Mouse (Mus musculus) CH12.LX (cell line): ENCODE measurements around the gene Dnmbp. TPM values are rescaled to one million over a fixed set of nuclear protein-coding genes. Genes with fewer than 3 reads are reported as not detected.

Experiments used
- DNase-seq: peaks from one replicate; pipeline ENCODE4 v3.0.0-alpha.2; 2013; ENCODE audit errors: extremely low read depth
- H3K27ac ChIP-seq: 2 replicates; pipeline ENCODE4 v1.5.1; 2012; ENCODE audit warnings: low read depth, mild to moderate bottlenecking, control low read depth, moderate library complexity; ENCODE audit not compliant: insufficient read depth
- H3K27me3 ChIP-seq: replicated peaks from 2 replicates; pipeline ENCODE3; 2012; ENCODE audit warnings: inconsistent platforms
- H3K36me3 ChIP-seq, 2 experiments: replicated peaks in 1 of 2; 2 replicates each; pipeline versions ENCODE3 to v1.6.1; 2012; ENCODE audit warnings: inconsistent platforms in 1 of 2, low read length in 1 of 2, mild to moderate bottlenecking in 1 of 2, mixed read lengths in 1 of 2, moderate library complexity in 1 of 2; ENCODE audit not compliant: control insufficient read depth in 1 of 2, insufficient read depth in 1 of 2
- H3K4me1 ChIP-seq, 2 experiments: 2 replicates each; pipeline ENCODE4 v1.6.1; 2012; ENCODE audit warnings: inconsistent platforms in 1 of 2, moderate library complexity in 1 of 2; ENCODE audit not compliant: insufficient read depth in 2 of 2, control insufficient read depth in 1 of 2
- H3K4me2 ChIP-seq: 2 replicates; pipeline ENCODE4 v1.6.1; 2012; ENCODE audit warnings: low read depth, mild to moderate bottlenecking, control low read depth; ENCODE audit not compliant: poor library complexity, insufficient read depth, severe bottlenecking
- H3K4me3 ChIP-seq, 3 experiments: fragments of 150-350 bp in 1 of 3; sonication (generic) in 1 of 3; replicated peaks in 1 of 3; 2 replicates each; pipeline versions ENCODE3 to v1.5.1; 2011 to 2012; ENCODE audit warnings: low read depth in 2 of 3, low read length in 2 of 3, mild to moderate bottlenecking in 2 of 3, moderate library complexity in 2 of 3, control low read depth in 1 of 3, improper control_type of control experiment in 1 of 3, inconsistent platforms in 1 of 3, mixed read lengths in 1 of 3; ENCODE audit not compliant: poor library complexity in 1 of 3
- H3K79me2 ChIP-seq: replicated peaks from 2 replicates; pipeline ENCODE4 v1.6.1; 2012; ENCODE audit warnings: mild to moderate bottlenecking, moderate library complexity; ENCODE audit not compliant: control insufficient read depth, poor library complexity, insufficient read depth, severe bottlenecking; ENCODE audit errors: extremely low read depth
- H3K9ac ChIP-seq: 2 replicates; pipeline ENCODE4 v1.6.1; 2012; ENCODE audit warnings: low read depth, mild to moderate bottlenecking, control low read depth, moderate library complexity; ENCODE audit not compliant: insufficient read depth
- H3K9me3 ChIP-seq: replicated peaks from 2 replicates; pipeline ENCODE3; 2012; ENCODE audit warnings: low read length, inconsistent platforms, mixed read lengths
- BHLHE40 ChIP-seq: IDR thresholded peaks from 2 replicates; pipeline ENCODE4 v1.6.1; 2011; ENCODE audit warnings: mild to moderate bottlenecking, low read depth, low read length, improper control_type of control experiment
- CHD1 ChIP-seq: IDR thresholded peaks from 2 replicates; pipeline ENCODE4 v1.6.1; 2012; ENCODE audit warnings: low read depth, low read length, improper control_type of control experiment, inconsistent platforms
- CHD2 ChIP-seq: IDR thresholded peaks from 2 replicates; pipeline ENCODE4 v1.6.1; 2011; ENCODE audit warnings: low read length, improper control_type of control experiment
- ELF1 ChIP-seq: IDR thresholded peaks from 2 replicates; pipeline ENCODE4 v1.6.1; 2014; ENCODE audit warnings: low read depth, mild to moderate bottlenecking, inconsistent platforms, low read length, improper control_type of control experiment
- GABPA ChIP-seq: IDR thresholded peaks from 2 replicates; pipeline ENCODE4 v1.6.1; 2012; ENCODE audit warnings: low read depth, low read length, improper control_type of control experiment, inconsistent platforms; ENCODE audit not compliant: insufficient replicate concordance
- IRF4 ChIP-seq: IDR thresholded peaks from 2 replicates; pipeline ENCODE4 v1.6.1; 2014; ENCODE audit warnings: low read depth, mild to moderate bottlenecking, inconsistent platforms, low read length, improper control_type of control experiment
- JUN ChIP-seq: IDR thresholded peaks from 2 replicates; pipeline ENCODE4 v1.6.1; 2011; ENCODE audit warnings: low read depth, mild to moderate bottlenecking, low read length, improper control_type of control experiment, moderate library complexity; ENCODE audit not compliant: insufficient read depth
- JUND ChIP-seq: conservative IDR thresholded peaks from 2 replicates; pipeline ENCODE4 v1.6.1; 2011; ENCODE audit warnings: low read depth, low read length, improper control_type of control experiment
- MAZ ChIP-seq: IDR thresholded peaks from 2 replicates; pipeline ENCODE4 v1.6.1; 2012; ENCODE audit warnings: low read depth, mild to moderate bottlenecking, inconsistent platforms, low read length, improper control_type of control experiment, moderate library complexity
- MYC ChIP-seq: IDR thresholded peaks from 2 replicates; pipeline ENCODE4 v1.6.1; 2011; ENCODE audit warnings: low read depth, mild to moderate bottlenecking, improper control_type of control experiment, low read length
- NELFE ChIP-seq: IDR thresholded peaks from 2 replicates; pipeline ENCODE4 v1.6.1; 2011; ENCODE audit warnings: low read depth, low read length, improper control_type of control experiment
- PAX5 ChIP-seq: IDR thresholded peaks from 2 replicates; pipeline ENCODE4 v1.6.1; 2012; ENCODE audit warnings: low read length, inconsistent platforms, mixed read lengths
- POLR2A ChIP-seq: IDR thresholded peaks from 2 replicates; pipeline ENCODE4 v1.6.1; 2011; ENCODE audit warnings: low read depth, mild to moderate bottlenecking, improper control_type of control experiment, low read length
- POLR2AphosphoS2 ChIP-seq: IDR thresholded peaks from 2 replicates; pipeline ENCODE4 v1.6.1; 2011; ENCODE audit warnings: low read depth, low read length, improper control_type of control experiment
- ZNF384 ChIP-seq: IDR thresholded peaks from 2 replicates; pipeline ENCODE4 v1.6.1; 2012; ENCODE audit warnings: low read depth, low read length, improper control_type of control experiment, inconsistent platforms
- dilution Hi-C: fragments of 300-500 bp; cut with MboI; formaldehyde crosslinking; loops from 2 replicates; pipeline ENCODE4 v1.14.3; 2020; ENCODE audit warnings: low sequenced_read_pairs; ENCODE audit not compliant: extremely low pct_unique_long_range_greater_than_20kb, extremely low pct_ligation_motif_present
- in situ Hi-C: fragments of 300-500 bp; cut with MboI; formaldehyde crosslinking; loops from 3 replicates; pipeline ENCODE4 v1.14.3; 2019; ENCODE audit warnings: low sequenced_read_pairs, low pct_ligation_motif_present, low pct_unique_long_range_greater_than_20kb, mixed read lengths
- polyA plus RNA-seq: library from polyadenylated mRNA; unstranded; fragments of >175 nt; gene quantifications from 2 replicates; pipeline ENCODE4 v1.2.1, GENCODE M21; 2012; ENCODE audit warnings: low read depth; ENCODE audit not compliant: insufficient read length
- total RNA-seq, 2 experiments: library from RNA; depleted of rRNA; stranded (reverse); fragments of 300-350 nt in 1 of 2; fragments of >200 nt in 1 of 2; gene quantifications; 2 replicates each; pipeline ENCODE4 v1.2.3; 2012 to 2014

Dnmbp gene
- total and polyA plus RNA-seq, 3 experiments = 1.8 to 5.4 (median 2.3) TPM

- Histone ChIP-seq H3K4me1 (peaks cover 3 to 22% of the 10 kb centered on the region in 2 experiments; a peak in 3 of 4 replicates), H3K9me3 (peaks cover 4% of the 10 kb centered on the region), H3K36me3 (peaks cover 0 to 8% of the 10 kb centered on the region in 2 experiments), H3K4me3 (no peak overlapping the region), H3K27ac (no peak overlapping the region), H3K4me2 (no peak overlapping the region), H3K27me3 (no peaks in the 10 kb centered on the region), H3K9ac (no peak overlapping the region), H3K79me2 (no peaks in the 10 kb centered on the region)
- dilution Hi-C loops (no loop called here), in situ Hi-C loops (no loop called here)
- TF ChIP-seq JUN (no peak), GABPA (no peak), POLR2A (no peak), CHD2 (no peak), ZNF384 (no peak), JUND (no peak), MAZ (no peak), MYC (no peak), CHD1 (no peak), PAX5 (no peak), POLR2AphosphoS2 (no peak), IRF4 (no peak), NELFE (no peak)
- DNase-seq = no peak
Measured at GRCm38 (mm10) chr19:43927057-43927456, 12.9 kb downstream of the Dnmbp start.

DNA sequence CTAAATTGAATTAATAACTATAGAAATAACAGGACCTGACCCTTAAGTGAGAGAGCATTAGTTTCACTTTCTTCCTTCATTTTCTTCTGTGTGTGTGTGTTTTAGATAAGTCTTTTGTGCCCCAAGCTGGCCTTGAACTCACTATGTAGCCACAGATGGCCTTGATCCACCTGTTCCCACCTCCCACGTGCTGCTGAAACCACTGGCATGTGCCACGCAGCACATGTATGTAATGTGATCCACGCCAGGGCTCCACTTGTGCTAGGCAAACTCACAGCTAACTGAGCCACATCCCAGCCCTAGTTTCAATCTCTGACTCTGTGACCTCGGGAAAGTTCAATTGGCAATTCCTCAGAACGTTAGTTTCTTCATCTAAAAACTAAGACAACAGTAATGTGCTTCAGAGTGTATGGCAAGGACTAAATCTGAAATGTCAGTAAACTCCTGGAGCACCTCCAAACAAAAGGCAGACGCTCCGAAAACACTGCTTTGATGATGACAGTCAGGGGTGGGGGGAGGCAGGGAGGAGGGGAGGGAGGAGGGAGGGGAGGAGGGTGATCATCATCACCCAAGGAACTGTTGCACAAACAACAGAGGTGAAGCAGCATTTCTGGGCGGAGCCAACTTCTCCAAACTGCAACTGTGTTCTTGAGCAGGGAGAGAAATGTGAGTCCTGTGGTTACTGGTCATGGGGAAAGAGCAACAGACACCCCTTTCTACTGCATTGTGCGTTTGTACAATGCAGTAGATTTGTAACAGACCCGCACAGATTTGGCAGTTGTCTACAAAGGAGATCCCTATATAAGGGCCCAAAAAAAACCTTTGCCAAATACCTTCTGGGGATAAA lies 13.6 kb downstream of the Dnmbp start:
- H3K4me2 ChIP-seq = no peak overlapping the region
- in situ Hi-C loops (no loop called here), dilution Hi-C loops (no loop called here)
- H3K79me2 ChIP-seq = no peaks in the 10 kb centered on the region
- no peak overlapping the region for H3K27ac ChIP-seq
- peaks cover 0 to 8% of the 10 kb centered on the region in 2 experiments for H3K36me3 ChIP-seq
- peaks cover 4% of the 10 kb centered on the region for H3K9me3 ChIP-seq
- DNase-seq = no peak
- H3K4me1 ChIP-seq = peaks cover 3 to 20% of the 10 kb centered on the region in 2 experiments; a peak in 3 of 4 replicates
- no peak overlapping the region for H3K9ac ChIP-seq
- no peaks in the 10 kb centered on the region for H3K27me3 ChIP-seq
- H3K4me3 ChIP-seq = no peak overlapping the region
- TF ChIP-seq ELF1 (no peak), BHLHE40 (peak; percentile 39; the same call in 1 of the 2 replicates)
- TF ChIP-seq, all 38 proteins: peak for 1
